Mouse (Mus musculus): ENCODE measurements around the gene Kdm2a. TPM values are rescaled to one million over a fixed set of nuclear protein-coding genes. Genes with fewer than 3 reads are reported as not detected.

The Kdm2a gene
- polyA plus RNA-seq, 1 experiment: 78.4 TPM

- no peaks in the 10 kb centered on the region for H3K27me3 ChIP-seq (ENCODE audit: control insufficient read depth, insufficient read depth, low read length, poor library complexity, severe bottlenecking)
- H3K27ac ChIP-seq (ENCODE audit: insufficient read depth, low read length): no peak overlapping the region
- H3K9ac ChIP-seq (ENCODE audit: low read depth, poor library complexity, severe bottlenecking): no peak overlapping the region
- no peak overlapping the region for H3K4me3 ChIP-seq (ENCODE audit: low read depth, low read length)
- TF ChIP-seq POLR2A (IDR thresholded peaks at IDR 0.05; ENCODE audit: insufficient read depth, low read length): no peak
- TF ChIP-seq EP300 (IDR thresholded peaks at IDR 0.05; ENCODE audit: insufficient read depth, low read depth, low read length): no peak
- TF ChIP-seq CTCF (IDR thresholded peaks at IDR 0.05; ENCODE audit: low read depth, low read length): no peak
- H3K36me3 ChIP-seq (ENCODE audit: control insufficient read depth, insufficient read depth, low read length, poor library complexity, severe bottlenecking): peaks cover 78% of the 10 kb centered on the region
- no peaks in the 10 kb centered on the region for H3K9me3 ChIP-seq (replicated peaks; ENCODE audit: control insufficient read depth, insufficient read depth, low read length, poor library complexity, severe bottlenecking)
- no peaks in the 10 kb centered on the region for H3K4me1 ChIP-seq (ENCODE audit: control insufficient read depth, insufficient read depth, low read length)
Observed at GRCm38 (mm10) chr19:4322134-4322533, 76.0 kb downstream of the Kdm2a start.

DNA sequence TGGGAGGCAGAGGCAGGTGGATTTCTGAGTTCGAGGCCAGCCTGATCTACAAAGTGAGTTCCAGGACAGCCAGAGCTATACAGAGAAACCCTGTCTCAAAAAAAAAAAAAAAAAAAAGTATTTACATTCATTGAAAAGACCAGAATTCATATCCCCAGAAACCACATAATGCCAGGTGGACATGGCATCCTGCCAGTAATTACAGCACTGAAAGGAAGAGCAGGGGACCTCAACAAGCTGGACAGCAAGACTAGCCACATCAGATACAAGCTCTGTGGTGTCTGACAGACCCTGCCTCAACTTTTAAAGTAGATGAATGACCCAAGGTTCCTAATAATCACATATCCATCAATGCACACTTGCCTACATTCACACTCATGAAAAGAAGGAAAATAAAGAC is 76.5 kb downstream of the Kdm2a start:
- H3K4me3 ChIP-seq (ENCODE audit: low read depth, low read length): no peak overlapping the region
- H3K9me3 ChIP-seq (replicated peaks; ENCODE audit: control insufficient read depth, insufficient read depth, low read length, poor library complexity, severe bottlenecking): no peaks in the 10 kb centered on the region
- H3K9ac ChIP-seq (ENCODE audit: low read depth, poor library complexity, severe bottlenecking): no peak overlapping the region
- peaks cover 75% of the 10 kb centered on the region for H3K36me3 ChIP-seq (ENCODE audit: control insufficient read depth, insufficient read depth, low read length, poor library complexity, severe bottlenecking)
- H3K27ac ChIP-seq (ENCODE audit: insufficient read depth, low read length): no peak overlapping the region
- no peaks in the 10 kb centered on the region for H3K4me1 ChIP-seq (ENCODE audit: control insufficient read depth, insufficient read depth, low read length)
- H3K27me3 ChIP-seq (ENCODE audit: control insufficient read depth, insufficient read depth, low read length, poor library complexity, severe bottlenecking): no peaks in the 10 kb centered on the region
- no peak for TF ChIP-seq CTCF (IDR thresholded peaks at IDR 0.05; ENCODE audit: low read depth, low read length)
- TF ChIP-seq POLR2A (IDR thresholded peaks at IDR 0.05; ENCODE audit: insufficient read depth, low read length): no peak
- no peak for TF ChIP-seq EP300 (IDR thresholded peaks at IDR 0.05; ENCODE audit: insufficient read depth, low read depth, low read length)

GRCm38 (mm10) chr19:4319272-4319671 is 78.8 kb downstream of the Kdm2a start:
- Histone ChIP-seq H3K4me1 (ENCODE audit: control insufficient read depth, insufficient read depth, low read length) (no peaks in the 10 kb centered on the region), H3K36me3 (ENCODE audit: control insufficient read depth, insufficient read depth, low read length, poor library complexity, severe bottlenecking) (peaks cover 55% of the 10 kb centered on the region), H3K9me3 (replicated peaks; ENCODE audit: control insufficient read depth, insufficient read depth, low read length, poor library complexity, severe bottlenecking) (no peaks in the 10 kb centered on the region), H3K27me3 (ENCODE audit: control insufficient read depth, insufficient read depth, low read length, poor library complexity, severe bottlenecking) (no peaks in the 10 kb centered on the region), H3K27ac (ENCODE audit: insufficient read depth, low read length) (no peak overlapping the region), H3K4me3 (ENCODE audit: low read depth, low read length) (no peak overlapping the region), H3K9ac (ENCODE audit: low read depth, poor library complexity, severe bottlenecking) (no peak overlapping the region)
- TF ChIP-seq CTCF (IDR thresholded peaks at IDR 0.05; ENCODE audit: low read depth, low read length) (no peak), POLR2A (IDR thresholded peaks at IDR 0.05; ENCODE audit: insufficient read depth, low read length) (no peak), EP300 (IDR thresholded peaks at IDR 0.05; ENCODE audit: insufficient read depth, low read depth, low read length) (no peak)

DNA sequence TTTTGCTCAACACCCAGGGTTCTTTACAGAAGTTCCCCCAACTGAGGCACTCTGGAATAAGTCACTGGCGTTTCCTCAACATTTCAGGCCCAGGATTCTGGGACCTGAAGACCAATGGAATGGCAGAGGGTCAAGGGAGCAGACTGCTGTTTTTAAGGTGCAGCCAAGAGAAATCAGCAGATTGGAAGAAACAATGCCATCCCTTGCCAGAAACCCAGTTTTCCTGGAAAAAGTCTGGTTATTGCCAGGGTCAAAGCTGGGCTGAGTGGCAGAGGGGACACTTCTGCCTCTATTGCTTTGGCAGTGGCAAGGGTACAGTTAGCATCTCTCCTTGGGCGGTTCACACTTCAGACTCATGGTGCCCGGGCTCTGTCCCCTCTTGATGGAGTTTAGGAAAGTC is 80.9 kb downstream of the Kdm2a start:
- H3K36me3 ChIP-seq (ENCODE audit: control insufficient read depth, insufficient read depth, low read length, poor library complexity, severe bottlenecking): peaks cover 41% of the 10 kb centered on the region
- no peaks in the 10 kb centered on the region for H3K4me1 ChIP-seq (ENCODE audit: control insufficient read depth, insufficient read depth, low read length)
- H3K27me3 ChIP-seq (ENCODE audit: control insufficient read depth, insufficient read depth, low read length, poor library complexity, severe bottlenecking): no peaks in the 10 kb centered on the region
- no peak overlapping the region for H3K27ac ChIP-seq (ENCODE audit: insufficient read depth, low read length)
- H3K9me3 ChIP-seq (replicated peaks; ENCODE audit: control insufficient read depth, insufficient read depth, low read length, poor library complexity, severe bottlenecking): no peaks in the 10 kb centered on the region
- H3K4me3 ChIP-seq (ENCODE audit: low read depth, low read length): no peak overlapping the region
- H3K9ac ChIP-seq (ENCODE audit: low read depth, poor library complexity, severe bottlenecking): no peak overlapping the region
- TF ChIP-seq CTCF (IDR thresholded peaks at IDR 0.05; ENCODE audit: low read depth, low read length) (no peak), POLR2A (IDR thresholded peaks at IDR 0.05; ENCODE audit: insufficient read depth, low read length) (no peak), EP300 (IDR thresholded peaks at IDR 0.05; ENCODE audit: insufficient read depth, low read depth, low read length) (no peak)

DNA sequence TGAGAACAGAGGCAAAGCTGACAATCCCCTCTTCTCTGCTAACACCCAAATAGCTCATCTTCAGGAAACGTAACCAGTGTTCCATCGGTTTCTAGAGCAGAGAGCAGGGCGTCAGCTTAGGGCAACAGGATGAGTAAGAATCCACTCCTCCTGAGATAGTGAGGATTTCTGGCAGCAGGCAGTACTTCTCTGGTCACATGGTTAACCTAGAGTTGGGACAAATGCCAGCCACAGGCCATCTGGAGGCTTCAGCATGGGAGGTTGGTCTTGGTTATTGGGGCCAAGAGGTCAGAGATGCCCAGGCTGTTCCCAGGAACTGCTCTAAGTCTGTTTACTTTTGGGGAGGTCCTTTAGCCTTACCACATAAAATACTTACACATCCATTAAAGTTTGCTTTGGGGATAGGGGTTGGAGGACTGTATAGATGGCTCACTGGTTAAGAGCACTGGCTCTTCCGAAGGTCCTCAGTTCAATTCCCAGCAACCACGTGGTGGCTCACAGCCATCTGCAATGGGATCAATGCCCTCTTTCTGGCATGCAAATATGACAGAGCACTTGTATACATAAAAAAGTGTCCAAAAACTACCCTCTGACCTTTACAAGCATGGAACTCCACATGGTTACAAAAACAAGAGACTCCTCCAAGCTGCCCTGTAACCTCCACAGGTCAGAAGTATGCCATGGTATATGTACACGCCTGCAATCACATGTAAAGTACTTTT is 82.7 kb downstream of the Kdm2a start:
- H3K9ac ChIP-seq (ENCODE audit: low read depth, poor library complexity, severe bottlenecking): no peak overlapping the region
- H3K4me1 ChIP-seq (ENCODE audit: control insufficient read depth, insufficient read depth, low read length): no peaks in the 10 kb centered on the region
- no peaks in the 10 kb centered on the region for H3K9me3 ChIP-seq (replicated peaks; ENCODE audit: control insufficient read depth, insufficient read depth, low read length, poor library complexity, severe bottlenecking)
- H3K27me3 ChIP-seq (ENCODE audit: control insufficient read depth, insufficient read depth, low read length, poor library complexity, severe bottlenecking): no peaks in the 10 kb centered on the region
- H3K36me3 ChIP-seq (ENCODE audit: control insufficient read depth, insufficient read depth, low read length, poor library complexity, severe bottlenecking): peaks cover 29% of the 10 kb centered on the region
- TF ChIP-seq CTCF (IDR thresholded peaks at IDR 0.05; ENCODE audit: low read depth, low read length) (no peak), POLR2A (IDR thresholded peaks at IDR 0.05; ENCODE audit: insufficient read depth, low read length) (no peak), EP300 (IDR thresholded peaks at IDR 0.05; ENCODE audit: insufficient read depth, low read depth, low read length) (no peak)
- no peak overlapping the region for H3K27ac ChIP-seq (ENCODE audit: insufficient read depth, low read length)
- H3K4me3 ChIP-seq (ENCODE audit: low read depth, low read length): no peak overlapping the region

DNA sequence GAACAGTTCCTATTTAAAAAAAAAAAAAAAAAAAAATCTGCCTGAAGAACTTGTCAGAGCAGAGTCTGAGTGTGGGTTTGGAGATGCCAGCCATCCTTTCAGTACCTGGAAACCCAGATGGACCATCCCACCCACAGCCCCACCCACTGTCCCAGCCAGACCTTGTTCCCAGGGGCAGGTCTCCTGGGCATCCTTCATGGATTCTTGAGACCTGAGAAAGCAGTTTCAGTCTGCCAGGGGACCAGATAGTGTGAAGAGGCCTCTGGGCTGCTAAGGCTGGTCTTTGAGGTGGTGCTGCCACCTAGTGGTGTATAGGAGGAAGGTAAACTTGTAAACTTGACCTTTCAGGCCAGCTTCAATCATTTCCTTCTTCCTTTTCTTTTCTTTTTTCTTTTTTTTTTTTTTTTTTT is 88.3 kb downstream of the Kdm2a start:
- H3K27ac ChIP-seq (ENCODE audit: insufficient read depth, low read length): no peak overlapping the region
- H3K27me3 ChIP-seq (ENCODE audit: control insufficient read depth, insufficient read depth, low read length, poor library complexity, severe bottlenecking): no peaks in the 10 kb centered on the region
- no peaks in the 10 kb centered on the region for H3K4me1 ChIP-seq (ENCODE audit: control insufficient read depth, insufficient read depth, low read length)
- no peaks in the 10 kb centered on the region for H3K36me3 ChIP-seq (ENCODE audit: control insufficient read depth, insufficient read depth, low read length, poor library complexity, severe bottlenecking)
- TF ChIP-seq EP300 (IDR thresholded peaks at IDR 0.05; ENCODE audit: insufficient read depth, low read depth, low read length): no peak
- TF ChIP-seq CTCF (IDR thresholded peaks at IDR 0.05; ENCODE audit: low read depth, low read length): peak; percentile 76
- H3K4me3 ChIP-seq (ENCODE audit: low read depth, low read length): no peak overlapping the region
- H3K9ac ChIP-seq (ENCODE audit: low read depth, poor library complexity, severe bottlenecking): no peak overlapping the region
- no peaks in the 10 kb centered on the region for H3K9me3 ChIP-seq (replicated peaks; ENCODE audit: control insufficient read depth, insufficient read depth, low read length, poor library complexity, severe bottlenecking)
